Mouse (Mus musculus) heart, embryonic 13.5 days (tissue): ENCODE results near the gene Zmiz1. TPM values are rescaled to one million over a fixed set of nuclear protein-coding genes. Genes with fewer than 3 reads are reported as not detected.

ENCODE experiments used
- ATAC-seq: fragments of 200-750 bp; cut with Nextera tagmentation; 2 replicates; pipeline ENCODE4 v1.8.0; 2017; ENCODE audit warnings: moderate TSS enrichment; ENCODE audit not compliant: insufficient number of reproducible peaks, low FRiP score, low TSS enrichment; ENCODE audit errors: extremely low read depth
- H3K27ac ChIP-seq: fragments of 300-500 bp; sonication (generic); replicated peaks from 2 replicates; pipeline ENCODE4 v1.5.1; 2015; ENCODE audit warnings: moderate library complexity, mild to moderate bottlenecking, inconsistent platforms
- H3K27me3 ChIP-seq: fragments of 300-500 bp; sonication (generic); replicated peaks from 2 replicates; pipeline ENCODE4 v1.6.1; 2015; ENCODE audit warnings: mild to moderate bottlenecking, inconsistent platforms
- H3K36me3 ChIP-seq: fragments of 300-500 bp; sonication (generic); 2 replicates; pipeline ENCODE4 v1.6.1; 2015; ENCODE audit warnings: mild to moderate bottlenecking, inconsistent platforms
- H3K4me1 ChIP-seq: fragments of 300-500 bp; sonication (generic); 2 replicates; pipeline ENCODE4 v1.6.1; 2015; ENCODE audit warnings: inconsistent platforms
- H3K4me2 ChIP-seq: fragments of 300-500 bp; sonication (generic); 2 replicates; pipeline ENCODE4 v1.6.1; 2015; ENCODE audit warnings: inconsistent platforms, mild to moderate bottlenecking, moderate library complexity
- H3K4me3 ChIP-seq: fragments of 300-500 bp; sonication (generic); 2 replicates; pipeline ENCODE4 v1.5.1; 2015; ENCODE audit warnings: moderate library complexity, mild to moderate bottlenecking, inconsistent platforms
- H3K9ac ChIP-seq: fragments of 300-500 bp; sonication (generic); 2 replicates; pipeline ENCODE4 v1.6.1; 2015; ENCODE audit warnings: inconsistent platforms, mild to moderate bottlenecking, moderate library complexity
- H3K9me3 ChIP-seq: fragments of 300-500 bp; sonication (generic); 2 replicates; pipeline ENCODE4 v1.6.1; 2016; ENCODE audit warnings: inconsistent platforms
- WGBS: fragments of 180-500 bp; shearing (Covaris S2); methylation state at CpG from one replicate; pipeline ENCODE4 v1.1.7; 2015; ENCODE audit warnings: mixed read lengths; 5-methylcytosine and 5-hydroxymethylcytosine counted together
- polyA plus RNA-seq: library from polyadenylated mRNA; unstranded; fragments of >200 nt; fragmentation: Nextera tagmentation; extraction: Ambion mirVana; gene quantifications from 2 replicates; pipeline ENCODE4 v1.2.1, GENCODE M21; 2015

Zmiz1 gene
- polyA plus RNA-seq, 1 experiment from 2014 or later = 25.7 TPM

DNA sequence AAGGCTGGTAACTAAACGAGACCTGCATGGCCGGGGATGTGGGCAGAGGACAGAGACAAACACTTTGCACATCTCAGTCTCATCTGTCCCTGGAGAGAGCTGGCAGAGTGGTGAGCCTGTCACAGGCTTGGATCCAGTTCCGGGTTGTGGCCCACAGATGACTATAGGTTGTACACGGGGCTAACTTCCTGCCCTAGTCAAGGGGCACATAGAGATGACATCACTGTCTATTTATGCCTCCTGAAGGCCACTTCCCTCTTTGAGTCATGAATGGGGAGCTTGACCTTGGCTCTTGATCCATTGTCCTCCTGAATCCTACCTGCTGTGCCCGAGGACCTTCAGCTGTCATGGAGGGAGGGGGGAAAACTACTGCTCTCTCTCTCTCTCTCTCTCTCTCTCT lies 25.1 kb downstream of the Zmiz1 start:
- no peaks in the 10 kb centered on the region for H3K36me3 ChIP-seq
- H3K27me3 ChIP-seq = no peaks in the 10 kb centered on the region
- peak overlapping the region; percentile 51 for H3K9ac ChIP-seq
- H3K4me2 ChIP-seq = no peak overlapping the region; the same call in 1 of the 2 replicates
- no peak for ATAC-seq
- H3K9me3 ChIP-seq = no peaks in the 10 kb centered on the region
- H3K4me3 ChIP-seq = no peak overlapping the region
- H3K27ac ChIP-seq = peak overlapping the region; percentile 78
- peaks cover 100% of the 10 kb centered on the region for H3K4me1 ChIP-seq
- 24% methylated on average over 5 of the region's 5 CpGs for WGBS

DNA sequence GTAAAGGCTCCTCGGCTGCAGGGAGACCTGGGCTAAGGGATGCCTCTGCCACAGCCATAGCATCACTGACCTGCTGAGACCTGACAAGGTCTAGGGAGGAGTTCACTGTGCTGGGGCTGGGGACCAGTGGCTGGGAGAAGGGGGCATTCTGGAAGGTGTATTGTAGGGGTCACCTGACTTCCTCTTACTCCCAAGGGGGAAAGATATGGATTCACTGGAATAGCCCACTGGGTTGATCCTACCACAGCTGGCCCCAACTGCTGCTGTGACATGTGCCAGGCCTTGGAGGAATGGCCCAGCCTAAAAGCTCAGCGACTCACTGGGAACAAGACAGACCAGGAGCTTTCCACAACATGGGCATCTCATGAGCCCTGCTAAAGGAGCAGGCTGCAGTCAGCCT lies 27.2 kb downstream of the Zmiz1 start:
- ATAC-seq = no peak
- Histone ChIP-seq H3K27ac (peak overlapping the region; percentile 98), H3K9ac (peak overlapping the region; percentile 61), H3K9me3 (no peaks in the 10 kb centered on the region), H3K36me3 (no peaks in the 10 kb centered on the region), H3K4me1 (peaks cover 100% of the 10 kb centered on the region), H3K27me3 (no peaks in the 10 kb centered on the region), H3K4me3 (no peak overlapping the region), H3K4me2 (no peak overlapping the region)
- 56% methylated on average over 2 of the region's 2 CpGs for WGBS

DNA sequence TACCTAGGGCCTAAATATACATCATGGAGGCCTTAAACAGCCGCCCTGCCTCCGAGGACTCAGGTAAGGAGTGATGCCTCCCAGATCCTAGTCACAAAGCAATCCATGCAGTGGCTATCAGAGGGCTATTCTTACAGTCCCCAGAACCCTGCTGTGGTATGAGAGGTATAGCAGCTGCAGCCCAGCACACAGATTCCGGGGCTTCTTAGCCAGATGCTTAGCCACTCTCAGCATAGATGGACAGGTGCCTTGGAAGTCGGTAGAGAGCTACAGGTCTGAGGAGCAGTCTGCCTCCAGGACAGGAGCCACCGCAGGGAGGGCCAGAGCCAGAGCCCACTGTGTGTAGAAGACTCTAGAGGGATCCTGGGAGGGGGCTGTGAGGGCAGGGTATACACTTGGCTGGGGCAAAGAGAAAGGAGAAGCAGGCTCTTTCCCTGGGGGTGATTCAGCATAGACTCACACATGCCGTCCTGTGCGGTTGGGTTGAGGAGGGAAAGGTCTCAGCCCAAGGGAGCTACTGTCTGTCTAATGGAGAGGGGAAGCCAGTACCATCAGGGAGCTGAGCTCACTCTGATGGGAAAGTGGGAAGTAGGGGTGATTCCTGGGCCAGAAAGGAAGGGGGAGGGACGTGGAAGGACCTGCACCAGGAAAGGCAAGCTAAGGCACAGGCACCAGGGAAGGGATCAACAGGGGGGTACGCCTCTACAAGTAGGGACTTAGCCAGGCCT lies 27.9 kb downstream of the Zmiz1 start:
- 0 out of 2 replicates have a peak overlapping the region, but pooled peaks have one; percentile 46 for H3K4me2 ChIP-seq
- peak overlapping the region; percentile 98 for H3K27ac ChIP-seq
- no peaks in the 10 kb centered on the region for H3K27me3 ChIP-seq
- H3K4me3 ChIP-seq = no peak overlapping the region
- peak overlapping the region; percentile 61 for H3K9ac ChIP-seq
- H3K9me3 ChIP-seq = no peaks in the 10 kb centered on the region
- WGBS = 58% methylated on average over 9 of the region's 9 CpGs
- H3K36me3 ChIP-seq = no peaks in the 10 kb centered on the region
- ATAC-seq = no peak
- H3K4me1 ChIP-seq = peaks cover 100% of the 10 kb centered on the region

DNA sequence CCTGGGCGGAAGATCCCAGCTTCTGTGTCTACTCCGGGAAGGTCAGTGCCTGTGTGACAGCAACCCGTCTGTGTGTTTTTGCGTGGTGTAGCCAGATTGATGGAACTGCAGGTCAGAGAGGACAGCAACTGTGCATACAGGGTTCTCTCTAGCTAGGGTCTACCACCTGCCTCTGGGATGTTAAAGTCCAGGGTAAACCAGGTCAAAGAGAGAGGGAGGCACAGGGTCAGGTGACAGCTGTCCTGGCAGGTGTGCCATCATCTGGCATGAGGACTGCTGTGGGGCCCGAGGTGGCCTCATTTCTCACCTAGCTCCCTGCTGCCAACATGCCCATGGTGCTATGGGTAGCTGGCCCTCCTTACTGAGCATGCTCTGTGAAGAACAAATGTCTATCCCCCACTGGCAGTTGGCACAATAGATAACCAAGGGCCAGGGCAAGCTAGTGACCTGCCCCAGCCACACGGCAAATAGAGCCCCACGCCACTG lies 28.5 kb downstream of the Zmiz1 start:
- Histone ChIP-seq H3K27ac (peak overlapping the region; percentile 98), H3K4me3 (no peak overlapping the region), H3K27me3 (no peaks in the 10 kb centered on the region), H3K4me2 (peak overlapping the region; percentile 46), H3K4me1 (peaks cover 100% of the 10 kb centered on the region), H3K9me3 (no peaks in the 10 kb centered on the region), H3K36me3 (no peaks in the 10 kb centered on the region), H3K9ac (peak overlapping the region; percentile 61)
- ATAC-seq = no peak
- 41% methylated on average over 7 of the region's 7 CpGs for WGBS

DNA sequence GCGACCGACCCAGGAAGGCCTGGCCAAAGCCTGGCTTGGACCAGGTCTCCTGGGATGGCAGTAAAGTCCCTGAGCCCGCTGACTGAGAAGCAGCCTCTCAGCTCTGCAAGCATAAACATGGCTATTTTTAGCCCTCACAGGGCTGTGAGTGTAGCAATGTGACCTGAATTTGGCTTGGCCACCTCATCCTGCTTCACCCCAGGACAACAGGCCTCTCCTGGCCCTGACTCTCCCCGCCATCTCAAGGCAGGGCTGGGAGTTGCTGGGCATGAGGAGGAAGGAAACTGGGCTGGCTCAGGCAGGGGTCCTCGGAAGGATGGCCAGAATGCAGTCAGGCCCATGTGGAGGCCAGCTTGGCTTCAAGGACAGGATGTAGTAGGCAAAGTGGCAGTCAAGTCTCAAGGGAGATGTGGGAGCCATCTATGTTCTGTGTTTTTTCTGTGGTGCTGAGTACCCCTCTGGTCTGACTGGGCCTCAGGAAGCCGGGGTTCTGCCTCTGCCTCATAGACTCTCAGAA lies 29.2 kb downstream of the Zmiz1 start:
- WGBS = 23% methylated on average over 6 of the region's 6 CpGs

DNA sequence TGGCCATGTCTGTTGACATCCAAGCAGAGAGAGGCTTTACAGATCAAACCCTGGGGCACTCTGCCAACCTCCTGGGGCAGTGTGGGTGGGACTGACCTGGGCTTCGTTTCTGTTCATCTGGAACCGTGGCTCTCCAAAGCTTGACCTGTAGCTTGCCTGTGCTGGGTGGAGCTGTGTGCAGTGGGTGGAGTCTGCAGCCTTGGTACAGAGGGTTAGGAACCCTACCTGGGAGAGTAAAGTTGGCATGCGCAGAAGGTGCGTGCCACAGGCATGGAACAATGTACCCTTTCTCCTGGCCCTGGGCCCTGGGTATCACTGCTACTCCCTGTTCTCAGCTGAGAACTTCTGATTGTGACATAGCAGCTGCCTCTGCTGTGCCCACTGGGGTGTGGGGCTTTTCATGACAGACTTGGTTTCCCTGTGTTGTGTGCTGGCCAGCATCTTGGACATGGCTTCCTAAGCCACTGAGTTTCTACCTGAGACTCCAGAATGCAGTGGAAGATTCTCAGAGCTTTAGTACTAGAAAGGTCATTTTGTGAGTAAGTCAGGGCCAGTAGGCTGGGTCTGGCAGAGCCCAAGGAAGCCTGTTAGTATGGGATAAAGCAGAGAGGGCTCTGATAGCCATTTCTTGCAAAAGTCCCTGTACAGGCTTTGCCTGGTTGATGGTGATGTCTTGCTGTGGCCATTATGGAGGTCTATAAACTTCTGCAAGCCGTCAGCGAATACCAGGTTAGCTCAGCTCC lies 30.5 kb downstream of the Zmiz1 start:
- Histone ChIP-seq H3K36me3 (no peaks in the 10 kb centered on the region), H3K4me3 (no peak overlapping the region), H3K4me1 (peaks cover 100% of the 10 kb centered on the region), H3K9ac (peak overlapping the region; percentile 44), H3K27me3 (no peaks in the 10 kb centered on the region), H3K4me2 (no peak overlapping the region), H3K27ac (peak overlapping the region; percentile 98), H3K9me3 (no peaks in the 10 kb centered on the region)
- 67% methylated on average over 6 of the region's 6 CpGs for WGBS
- no peak for ATAC-seq

More for the DNA sequence above, 29.2 kb downstream of the Zmiz1 start:
- 0 out of 2 replicates have a peak, but pooled peaks have one; percentile 19 for ATAC-seq
- Histone ChIP-seq H3K9me3 (no peaks in the 10 kb centered on the region), H3K4me1 (peaks cover 100% of the 10 kb centered on the region), H3K27ac (peak overlapping the region; percentile 98), H3K4me3 (no peak overlapping the region), H3K36me3 (no peaks in the 10 kb centered on the region), H3K4me2 (peak overlapping the region; percentile 46), H3K9ac (peak overlapping the region; percentile 61), H3K27me3 (no peaks in the 10 kb centered on the region)

DNA sequence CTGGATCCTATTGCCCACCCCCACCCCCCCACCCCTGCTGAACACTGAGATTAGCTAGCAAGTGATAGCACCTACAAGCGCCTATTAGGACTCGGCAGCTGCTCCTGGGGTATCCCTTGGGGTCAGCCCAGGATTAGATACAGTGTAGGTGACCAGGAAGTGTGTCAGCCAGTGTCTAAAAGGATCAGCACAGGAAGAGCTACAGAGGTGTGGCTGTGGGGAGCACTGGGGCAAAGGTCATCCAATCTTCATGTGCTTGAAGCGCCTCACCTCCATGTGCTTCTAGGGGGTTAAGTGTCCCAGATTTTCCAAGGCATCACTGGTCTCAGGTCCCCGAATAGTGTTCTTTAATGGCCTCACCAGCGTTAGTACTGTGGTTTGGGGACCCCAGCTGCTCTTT lies 33.0 kb downstream of the Zmiz1 start:
- no peak for ATAC-seq
- Histone ChIP-seq H3K4me1 (peaks cover 100% of the 10 kb centered on the region), H3K36me3 (no peaks in the 10 kb centered on the region), H3K4me3 (no peak overlapping the region), H3K27ac (no peak overlapping the region), H3K27me3 (no peaks in the 10 kb centered on the region), H3K9me3 (no peaks in the 10 kb centered on the region), H3K9ac (no peak overlapping the region), H3K4me2 (no peak overlapping the region)
- WGBS = 73% methylated on average over 5 of the region's 5 CpGs

DNA sequence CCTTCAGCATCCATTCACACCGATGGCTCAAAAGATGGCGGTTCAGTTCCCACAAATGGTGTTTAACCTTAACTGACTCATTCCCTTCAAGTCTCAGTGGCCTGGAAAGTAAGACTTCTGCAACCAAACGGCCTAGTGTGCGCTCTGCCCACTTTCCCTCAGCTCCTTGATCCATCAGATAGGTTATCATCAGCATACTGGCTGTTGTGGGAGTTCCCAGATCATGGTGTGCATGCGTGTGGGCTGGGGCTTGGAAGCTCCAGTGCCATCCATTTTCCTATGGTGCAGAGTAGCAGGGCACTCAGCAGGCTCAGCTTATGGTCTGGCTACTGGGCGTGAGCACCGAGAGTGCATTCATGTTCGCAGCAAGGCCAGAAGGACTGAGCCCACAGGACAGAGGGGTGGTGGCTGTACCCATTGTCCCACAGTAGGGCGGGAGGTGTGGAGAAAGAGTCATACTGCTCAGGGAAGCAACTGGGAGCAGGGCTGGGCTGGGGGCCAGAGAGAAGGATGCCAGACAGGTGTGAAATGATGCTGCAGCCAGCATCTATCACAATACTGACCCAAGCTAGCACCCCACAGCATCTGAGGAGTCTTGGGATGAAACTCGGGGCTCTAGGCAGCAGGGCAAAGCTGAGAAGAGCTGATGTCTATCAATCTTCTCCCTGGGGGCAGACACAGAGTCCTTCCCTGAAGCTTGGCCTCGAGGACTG lies 33.7 kb downstream of the Zmiz1 start:
- no peak for ATAC-seq
- WGBS = 68% methylated on average over 11 of the region's 11 CpGs
- no peaks in the 10 kb centered on the region for H3K36me3 ChIP-seq
- H3K27me3 ChIP-seq = no peaks in the 10 kb centered on the region
- no peak overlapping the region for H3K27ac ChIP-seq
- peak overlapping the region; percentile 33; the same call in 1 of the 2 replicates for H3K9ac ChIP-seq
- H3K4me3 ChIP-seq = no peak overlapping the region
- no peak overlapping the region for H3K4me2 ChIP-seq
- H3K9me3 ChIP-seq = no peaks in the 10 kb centered on the region
- H3K4me1 ChIP-seq = peaks cover 100% of the 10 kb centered on the region

DNA sequence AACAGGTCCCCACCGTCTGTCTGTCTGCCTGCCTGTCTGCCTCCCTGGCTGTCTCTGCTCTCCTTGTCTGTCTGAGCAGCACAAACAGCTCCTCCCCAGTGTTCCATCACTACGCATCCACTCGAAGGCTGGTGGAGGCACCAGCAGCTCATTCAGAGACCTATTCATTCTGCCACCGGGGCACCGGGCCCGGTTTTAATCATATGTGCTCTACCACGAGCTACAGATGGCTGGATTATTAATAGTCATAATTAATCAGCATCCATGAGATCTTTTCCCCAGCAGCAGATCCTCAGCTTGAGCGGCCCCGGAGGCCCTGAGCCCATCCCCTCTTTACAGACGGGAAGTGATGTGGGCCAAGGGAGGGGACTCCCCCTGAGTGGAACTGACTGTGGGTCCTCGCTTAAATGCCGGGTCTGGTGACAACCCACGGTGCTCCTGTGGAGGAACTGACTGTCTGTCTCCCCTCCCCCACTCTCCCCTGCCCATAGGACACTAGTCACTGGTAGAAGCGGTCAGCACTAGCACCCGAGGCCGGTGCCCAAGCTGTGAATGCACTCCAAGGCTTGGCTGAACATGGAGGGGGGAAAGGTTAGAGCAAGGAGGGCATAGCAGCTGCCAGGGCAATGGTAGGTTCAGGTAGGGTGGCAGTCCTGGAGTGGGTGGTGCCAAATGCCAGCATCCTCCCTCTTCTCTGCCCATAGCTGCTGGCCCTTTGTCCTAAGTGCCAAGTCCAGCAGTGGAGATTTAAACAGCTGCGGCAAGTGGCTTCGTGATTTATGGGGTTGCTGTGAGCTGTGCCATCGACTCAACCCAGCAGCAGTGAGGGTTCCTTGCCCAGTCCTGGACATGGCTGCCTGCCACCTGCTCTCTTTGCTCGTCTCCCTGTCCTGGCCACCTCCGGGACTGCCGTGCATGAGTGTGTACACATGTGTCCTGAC lies 34.6 kb downstream of the Zmiz1 start:
- Histone ChIP-seq H3K4me2 (no peak overlapping the region), H3K27ac (no peak overlapping the region), H3K4me1 (peaks cover 100% of the 10 kb centered on the region), H3K27me3 (no peaks in the 10 kb centered on the region), H3K9me3 (no peaks in the 10 kb centered on the region), H3K9ac (peak overlapping the region; percentile 33; the same call in 1 of the 2 replicates), H3K4me3 (no peak overlapping the region), H3K36me3 (no peaks in the 10 kb centered on the region)
- WGBS = 68% methylated on average over 22 of the region's 22 CpGs
- no peak for ATAC-seq

DNA sequence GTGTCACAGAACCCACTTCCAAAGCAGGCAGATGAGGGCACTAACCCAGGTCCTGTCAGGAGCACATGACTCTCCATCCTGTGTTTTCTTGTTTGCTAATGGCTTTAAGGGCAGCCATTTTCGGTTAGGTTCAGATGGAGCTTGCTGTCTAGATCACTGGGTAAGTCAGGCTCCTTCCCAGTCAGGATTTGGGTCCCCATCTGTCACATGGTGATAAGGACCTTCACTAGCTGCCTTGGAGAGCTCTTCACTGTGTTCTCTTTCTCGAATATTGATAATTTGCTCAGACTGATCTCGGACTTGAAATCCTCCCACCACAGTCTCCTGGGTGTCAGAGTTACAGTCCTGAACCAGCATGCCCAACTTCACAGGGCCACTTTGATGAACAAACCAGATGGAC lies 35.8 kb downstream of the Zmiz1 start:
- no peaks in the 10 kb centered on the region for H3K27me3 ChIP-seq
- H3K9me3 ChIP-seq = no peaks in the 10 kb centered on the region
- no peak overlapping the region for H3K4me2 ChIP-seq
- no peak overlapping the region for H3K4me3 ChIP-seq
- H3K36me3 ChIP-seq = no peaks in the 10 kb centered on the region
- no peak overlapping the region for H3K27ac ChIP-seq
- 48% methylated on average over 3 of the region's 3 CpGs for WGBS
- H3K9ac ChIP-seq = no peak overlapping the region
- no peak for ATAC-seq
- H3K4me1 ChIP-seq = peaks cover 100% of the 10 kb centered on the region
